Mouse (Mus musculus) frontal cortex, adult (tissue): Measurements from ENCODE around the gene Gm20388.
"Not testable (repeated sequence)": the region's sequence is repeated elsewhere in the genome, so short reads cannot be mapped to it uniquely, and the experiment has no call there.

Experiments used
- ATAC-seq: cut with Nextera tagmentation; 2 replicates; pipeline ENCODE4 v1.9.2; 2017; ENCODE audit warnings: mild to moderate bottlenecking, moderate library complexity, mixed read lengths; ENCODE audit not compliant: low TSS enrichment

Gene Gm20388

GRCm38 (mm10) chr8:120336909-120337555, 426.4 kb downstream of the Gm20388 start:
- ATAC-seq = no peak

DNA sequence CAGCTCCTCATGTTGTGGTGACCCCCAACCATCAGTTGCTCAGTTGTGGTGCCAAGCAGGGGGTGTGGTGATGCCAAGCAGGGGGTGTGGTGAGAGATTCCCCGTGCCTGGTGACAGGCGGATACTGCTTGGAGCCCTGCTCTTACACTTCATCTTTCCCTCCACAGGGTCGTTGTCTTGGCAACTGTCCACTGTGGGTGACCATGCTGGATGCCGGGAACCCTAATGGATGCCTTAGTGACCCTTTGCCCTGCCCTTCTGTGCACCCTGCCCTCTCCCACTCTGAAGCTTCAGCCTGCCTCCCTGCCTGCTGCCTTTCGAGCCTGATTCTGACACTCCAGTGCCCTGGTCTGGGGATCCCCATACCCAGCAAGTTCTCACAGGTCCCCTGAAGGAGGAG, 427.0 kb downstream of the Gm20388 start:
- no peak for ATAC-seq

DNA sequence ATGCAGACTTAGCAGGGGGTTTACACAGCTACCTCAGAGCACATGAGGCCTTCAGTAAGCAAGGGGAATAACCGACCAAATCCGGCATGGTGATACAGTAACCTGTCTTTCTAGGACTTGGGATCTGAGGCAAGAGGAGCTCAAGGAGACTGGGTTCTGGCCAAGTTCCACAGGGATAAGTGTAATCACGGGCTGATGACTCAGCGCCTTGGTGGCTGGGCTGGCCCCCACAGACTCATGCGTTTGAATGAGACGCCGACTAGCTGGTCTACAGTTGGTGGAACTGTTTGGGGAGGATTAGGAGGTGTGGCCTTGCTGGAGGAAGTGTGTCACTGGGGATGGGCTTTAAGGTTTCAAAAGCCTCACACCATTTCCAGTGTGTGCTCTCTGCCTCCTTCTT, 428.0 kb downstream of the Gm20388 start:
- ATAC-seq = no peak

GRCm38 (mm10) chr8:120339743-120340142, 429.1 kb downstream of the Gm20388 start:
- ATAC-seq = no peak

- ATAC-seq = no peak
Observed at GRCm38 (mm10) chr8:120341124-120341523, 430.5 kb downstream of the Gm20388 start.

DNA sequence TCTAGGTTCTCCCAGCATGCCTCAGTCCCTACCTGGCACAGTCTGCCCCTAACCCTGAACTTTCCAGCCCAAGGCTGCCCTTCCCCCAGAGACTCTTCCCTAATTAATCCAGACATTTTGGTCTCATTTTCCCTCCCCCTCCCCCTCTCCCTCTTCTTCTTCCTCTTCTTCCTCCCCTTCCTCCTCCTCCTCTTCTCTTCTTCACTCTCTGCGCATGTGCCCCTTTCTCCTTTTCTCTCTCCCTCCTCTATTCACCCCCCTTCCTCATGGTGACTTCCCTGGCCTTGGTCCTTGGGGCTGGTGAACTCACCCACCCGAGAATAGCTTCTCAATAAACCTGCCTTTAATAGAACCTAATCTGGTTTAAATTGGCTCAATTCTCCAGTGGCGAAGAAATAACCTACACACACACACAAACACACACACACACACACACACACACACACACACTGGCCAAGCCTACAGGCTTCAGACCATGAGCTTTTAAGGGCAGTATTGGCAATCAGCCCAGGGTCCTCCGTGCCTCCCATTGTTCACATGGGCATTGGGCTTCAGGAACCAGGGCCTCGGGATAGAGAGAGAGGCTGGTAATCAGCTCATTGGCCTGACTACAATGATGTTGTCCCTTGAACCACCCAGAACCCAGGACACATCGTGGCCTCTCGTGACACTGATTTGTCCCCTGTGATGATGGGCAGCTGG, 432.4 kb downstream of the Gm20388 start:
- ATAC-seq = no peak

DNA sequence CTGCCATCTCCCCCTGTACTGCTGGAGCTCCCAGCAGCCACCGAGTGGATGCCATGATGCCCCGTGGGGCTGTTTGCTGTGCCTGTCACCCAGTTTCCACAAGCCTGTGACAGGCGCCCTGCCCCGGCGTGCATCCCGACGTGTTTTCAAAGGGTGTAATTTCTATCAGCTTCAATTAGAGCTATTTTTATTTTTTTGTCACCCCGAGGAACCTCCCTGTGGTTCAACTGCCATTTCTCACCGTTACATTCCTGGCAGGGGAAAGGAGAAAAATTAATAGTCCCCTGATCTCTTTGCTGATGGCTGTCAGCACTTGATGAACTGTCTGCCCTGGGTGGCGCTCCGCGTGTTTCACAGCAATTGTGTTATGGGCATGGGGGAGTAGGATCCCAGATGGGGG, 432.9 kb downstream of the Gm20388 start:
- ATAC-seq = no peak

- no peak for ATAC-seq
Observed at GRCm38 (mm10) chr8:120344166-120344565, 433.5 kb downstream of the Gm20388 start.

DNA sequence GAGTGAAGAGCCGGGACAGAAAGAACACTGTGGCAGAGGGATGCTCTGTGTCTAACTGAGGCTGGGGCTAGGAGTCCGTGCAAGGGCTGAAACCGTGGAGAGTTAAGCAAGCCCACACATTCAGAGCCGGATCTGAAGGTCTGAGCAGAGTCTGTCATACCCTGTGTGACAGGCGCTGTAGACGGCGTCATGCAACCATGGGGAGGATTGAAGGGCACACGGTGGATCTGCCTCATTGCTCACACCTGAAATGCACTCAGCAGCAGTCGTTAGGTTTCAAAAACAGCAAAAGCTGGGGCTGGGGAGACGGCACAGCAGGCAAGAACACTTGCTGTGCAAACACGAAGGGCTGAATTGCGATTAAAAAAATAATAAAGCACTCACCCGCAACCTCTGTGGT, 433.9 kb downstream of the Gm20388 start:
- no peak for ATAC-seq

DNA sequence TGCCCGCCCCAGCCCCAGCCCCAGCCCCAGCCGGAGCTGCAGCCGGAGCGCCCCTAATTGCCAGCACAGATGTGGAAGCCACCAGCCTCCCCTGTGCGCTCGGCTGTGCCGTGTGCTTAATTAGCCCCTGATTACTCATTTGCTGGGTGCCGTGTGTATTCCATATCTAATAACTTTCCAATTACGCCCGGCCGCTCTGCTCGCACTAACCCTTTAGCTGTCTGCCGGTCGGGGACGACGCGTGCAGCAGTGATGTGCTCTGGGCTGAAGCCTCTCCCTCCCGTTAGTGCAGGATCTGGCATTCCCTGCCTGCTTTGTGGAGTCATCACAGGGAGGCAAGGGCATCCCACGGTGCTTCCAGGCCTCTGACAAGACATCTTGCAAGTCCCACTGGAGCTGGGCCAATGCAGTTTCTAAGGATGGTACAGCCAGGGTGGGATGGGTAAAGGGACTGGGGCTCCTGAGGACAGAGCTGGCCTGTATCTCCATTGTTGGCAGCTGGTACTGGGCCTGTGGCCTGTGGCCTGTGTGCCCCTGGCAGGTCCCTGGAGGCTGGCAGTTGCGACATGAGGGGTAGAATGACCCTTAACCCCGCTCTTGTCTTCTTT, 437.2 kb downstream of the Gm20388 start:
- no peak for ATAC-seq

- ATAC-seq = no peak
Observed at GRCm38 (mm10) chr8:120348922-120349321, 438.3 kb downstream of the Gm20388 start.

GRCm38 (mm10) chr8:120351332-120352071, 440.9 kb downstream of the Gm20388 start:
- ATAC-seq = peak; percentile 28

DNA sequence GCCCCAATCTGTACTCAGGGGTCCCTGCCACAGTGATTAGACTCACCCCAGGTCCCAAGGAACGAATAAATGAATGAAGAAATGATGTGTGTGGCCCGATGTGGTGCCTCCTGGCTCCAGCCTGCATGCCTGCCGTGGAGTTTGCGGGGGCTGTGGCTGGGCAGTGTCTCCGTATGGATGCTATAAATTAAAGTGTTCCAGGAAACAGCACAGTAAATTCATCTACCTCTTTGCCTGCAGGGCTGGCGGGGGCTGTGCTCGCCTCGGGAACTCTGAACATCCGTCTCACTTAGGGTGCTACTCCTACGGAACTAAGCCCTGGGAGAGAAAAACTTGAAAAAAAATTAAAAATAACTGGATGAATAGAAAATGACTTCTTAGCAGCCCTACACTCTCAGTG, 441.5 kb downstream of the Gm20388 start:
- peak; percentile 89 for ATAC-seq

DNA sequence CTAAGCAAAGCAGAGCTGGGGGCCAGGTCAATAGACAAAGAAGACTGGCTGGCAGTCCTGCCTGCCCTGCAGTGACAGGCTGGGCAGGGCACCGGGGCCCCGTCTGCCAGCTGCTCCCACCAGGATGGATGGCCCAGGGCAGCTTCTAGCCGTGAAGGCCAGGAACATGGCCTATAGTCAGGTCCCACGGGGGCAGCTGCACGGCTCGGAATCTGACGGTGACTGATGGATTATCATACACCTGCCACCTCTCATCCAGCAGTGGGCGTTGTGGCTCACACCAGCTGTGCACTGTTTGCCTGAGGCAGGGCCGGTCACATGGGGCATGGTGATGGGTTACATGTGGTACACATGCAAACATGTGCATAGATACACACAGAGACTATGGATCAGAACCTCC, 445.4 kb downstream of the Gm20388 start:
- ATAC-seq = no peak

- ATAC-seq = no peak
Observed at GRCm38 (mm10) chr8:120357504-120357903, 446.9 kb downstream of the Gm20388 start.

- peak; percentile 54; the same call in 1 of the 2 replicates for ATAC-seq
Observed at GRCm38 (mm10) chr8:120361301-120361700, 450.7 kb downstream of the Gm20388 start.

DNA sequence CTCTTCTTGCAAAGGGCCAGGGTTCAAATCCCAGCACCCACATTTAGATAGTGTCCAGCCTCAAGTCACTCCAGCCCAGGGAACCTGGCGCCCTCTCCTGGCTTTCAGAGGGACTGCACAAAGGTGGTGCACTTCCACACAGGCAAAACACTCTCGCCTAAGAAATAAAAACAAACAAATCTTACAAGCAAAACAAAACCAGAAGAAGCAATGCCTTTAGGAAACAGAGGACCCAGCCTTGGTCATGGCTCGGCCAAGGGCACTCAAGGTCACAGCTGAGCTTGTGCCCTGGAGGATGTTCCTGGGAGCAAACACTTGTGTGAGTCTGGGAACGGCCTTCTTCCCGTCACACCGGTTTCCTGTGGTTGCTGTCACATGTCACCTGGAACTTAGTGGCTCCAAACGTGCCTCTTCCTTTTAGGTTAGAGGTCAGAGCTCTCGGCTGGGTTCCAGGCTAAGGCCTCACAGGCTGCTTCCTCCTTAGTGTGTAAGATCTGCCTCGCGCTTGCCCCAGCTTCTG, 453.0 kb downstream of the Gm20388 start:
- ATAC-seq = no peak

- no peak for ATAC-seq
Observed at GRCm38 (mm10) chr8:120364093-120364725, 453.6 kb downstream of the Gm20388 start.

- no peak for ATAC-seq
Observed at GRCm38 (mm10) chr8:120366840-120367239, 456.2 kb downstream of the Gm20388 start.

GRCm38 (mm10) chr8:120368191-120368590, 457.6 kb downstream of the Gm20388 start:
- not testable (repeated sequence) for ATAC-seq

DNA sequence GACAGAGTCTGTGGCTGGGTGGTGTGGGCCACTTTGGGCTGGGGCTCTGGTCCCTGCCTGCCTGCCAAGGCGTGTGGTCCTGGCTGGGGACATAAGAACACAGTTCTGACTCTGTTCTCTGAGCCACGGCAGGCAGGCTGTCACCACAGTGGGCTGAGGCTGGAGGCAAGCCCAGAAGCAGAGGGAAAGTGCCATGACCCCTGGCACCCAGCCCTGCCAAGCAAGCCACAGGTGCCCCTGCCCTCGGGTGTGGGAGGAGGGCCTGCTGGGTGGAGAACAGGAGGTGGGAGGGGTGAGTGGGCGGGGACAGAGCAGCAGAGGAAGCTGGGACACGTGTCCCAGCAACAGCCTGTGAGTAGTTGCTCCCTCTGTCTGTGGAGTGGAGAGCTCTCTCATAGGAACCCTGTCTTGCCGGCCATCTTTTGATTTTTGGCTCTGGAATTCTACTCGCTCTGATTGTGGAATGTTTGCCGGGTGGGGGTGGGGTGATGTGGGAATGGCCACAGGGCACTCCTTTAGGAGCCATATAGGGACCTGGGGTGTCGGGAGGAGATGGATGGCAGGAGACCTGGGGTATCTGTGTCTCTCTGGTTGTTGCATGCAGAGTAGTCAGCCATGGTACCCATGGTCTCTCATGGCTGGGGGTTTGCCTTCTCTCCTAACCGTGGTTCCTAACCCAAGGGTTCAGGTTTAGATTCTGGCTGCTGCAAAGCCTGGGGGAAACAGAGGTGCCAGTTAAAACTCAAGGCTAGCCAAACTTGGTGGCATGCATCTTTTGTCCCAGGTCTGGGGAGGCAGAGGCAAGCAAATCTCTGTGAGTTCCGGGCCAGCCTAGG, 458.4 kb downstream of the Gm20388 start:
- ATAC-seq = peak; percentile 53
